Mouse (Mus musculus) cortical plate, adult 2 months (tissue): ENCODE data around the gene Foxj3. TPM values are rescaled to one million over a fixed set of nuclear protein-coding genes. Genes with fewer than 3 reads are reported as not detected.

Experiments
- H3K27ac ChIP-seq: fragments of 200-500 bp; 2 replicates; pipeline ENCODE4 v1.5.1; 2012; ENCODE audit warnings: low read length, control low read depth, inconsistent platforms; ENCODE audit not compliant: insufficient read depth
- H3K4me1 ChIP-seq: fragments of 200-500 bp; 2 replicates; pipeline ENCODE4 v1.6.1; 2011; ENCODE audit warnings: low read length; ENCODE audit not compliant: control insufficient read depth, insufficient read depth
- H3K4me3 ChIP-seq: fragments of 200-500 bp; 2 replicates; pipeline ENCODE4 v1.5.1; 2011; ENCODE audit warnings: mild to moderate bottlenecking, low read length, control low read depth; ENCODE audit not compliant: insufficient read depth
- CTCF ChIP-seq: fragments of 200-500 bp; IDR thresholded peaks from 2 replicates; pipeline ENCODE4 v1.5.1; 2011; ENCODE audit warnings: mild to moderate bottlenecking, control low read depth, low read length; ENCODE audit not compliant: insufficient read depth; ENCODE audit errors: extremely low read depth
- POLR2A ChIP-seq: fragments of 200-500 bp; IDR thresholded peaks from 2 replicates; pipeline ENCODE4 v1.6.1; 2011; ENCODE audit warnings: mild to moderate bottlenecking, low read length, control low read depth; ENCODE audit not compliant: insufficient read depth; ENCODE audit errors: extremely low read depth
- polyA plus RNA-seq: library from polyadenylated mRNA; depleted of rRNA; stranded (reverse); fragments of >200 nt; gene quantifications from 2 replicates; pipeline ENCODE4 v1.2.3, GENCODE M21; 2012

Gene Foxj3
- polyA plus RNA-seq, 1 experiment: 36.2 TPM

- H3K4me3 ChIP-seq: no peak overlapping the region
- H3K27ac ChIP-seq: no peak overlapping the region
- no peaks in the 10 kb centered on the region; the same call in 1 of the 2 replicates for H3K4me1 ChIP-seq
- TF ChIP-seq CTCF (no peak), POLR2A (no peak)
Measured at GRCm38 (mm10) chr4:119660007-119660406, 123.2 kb downstream of the Foxj3 start.

DNA sequence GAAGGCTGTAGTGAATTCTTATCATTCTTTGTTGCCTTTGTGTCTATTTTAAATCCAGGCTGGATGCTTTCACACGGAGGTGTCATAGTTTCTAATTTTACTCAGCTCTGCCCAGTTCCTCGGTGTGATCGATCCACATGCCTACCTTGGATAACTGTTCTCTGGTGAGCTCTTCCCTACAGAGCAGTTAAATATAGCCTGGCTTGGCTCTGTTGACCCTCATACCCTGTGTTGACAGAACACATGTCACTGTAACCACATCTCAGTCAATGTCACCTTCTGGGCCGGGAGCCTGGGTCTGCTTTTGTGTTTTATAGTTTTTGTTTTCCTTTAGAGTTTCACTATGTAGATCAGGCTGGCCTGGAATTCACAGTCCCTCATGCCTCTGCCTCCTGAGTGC, 125.3 kb downstream of the Foxj3 start:
- no peak overlapping the region for H3K27ac ChIP-seq
- TF ChIP-seq CTCF (no peak), POLR2A (no peak)
- no peaks in the 10 kb centered on the region; the same call in 1 of the 2 replicates for H3K4me1 ChIP-seq
- no peak overlapping the region for H3K4me3 ChIP-seq

- H3K27ac ChIP-seq: no peak overlapping the region
- no peak overlapping the region for H3K4me3 ChIP-seq
- no peak for TF ChIP-seq CTCF
- TF ChIP-seq POLR2A: no peak
- no peaks in the 10 kb centered on the region for H3K4me1 ChIP-seq
Measured at GRCm38 (mm10) chr4:119662976-119663375, 126.2 kb downstream of the Foxj3 start.

DNA sequence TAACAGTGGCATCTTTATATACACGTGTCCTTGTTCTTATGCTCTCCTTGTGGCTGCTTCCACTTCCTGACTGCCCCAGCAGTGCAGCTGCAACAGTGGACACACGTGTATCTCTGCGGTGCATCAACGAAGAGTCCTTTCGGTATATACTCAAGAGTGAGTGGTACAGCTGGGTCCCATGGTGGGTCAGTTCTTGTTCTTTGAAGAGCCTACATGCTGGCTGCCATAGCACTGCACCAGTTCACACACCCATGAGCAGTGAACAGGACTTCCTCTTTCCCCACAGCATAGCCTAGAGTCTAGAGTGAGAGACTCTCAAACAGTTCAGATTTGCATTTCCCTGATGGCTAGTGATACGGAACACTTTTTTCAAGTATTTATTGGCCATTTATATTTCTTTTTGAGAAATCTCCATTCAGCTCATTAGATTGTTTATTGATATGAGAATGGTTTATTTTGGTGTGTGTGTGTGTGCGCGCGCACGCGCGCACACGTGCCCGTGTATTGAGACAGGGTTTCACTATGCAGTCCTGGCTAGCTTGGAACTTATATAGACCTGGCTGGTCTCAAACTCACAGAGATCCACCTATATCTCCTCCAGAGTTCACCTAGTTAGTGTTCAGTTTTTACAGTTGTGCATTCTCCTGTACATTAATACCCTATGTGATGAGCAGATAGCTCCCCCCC, 126.7 kb downstream of the Foxj3 start:
- Histone ChIP-seq H3K4me3 (no peak overlapping the region), H3K27ac (no peak overlapping the region), H3K4me1 (no peaks in the 10 kb centered on the region)
- TF ChIP-seq CTCF: no peak
- TF ChIP-seq POLR2A: no peak

- H3K4me1 ChIP-seq: no peaks in the 10 kb centered on the region
- no peak overlapping the region for H3K4me3 ChIP-seq
- TF ChIP-seq POLR2A (no peak), CTCF (no peak)
- H3K27ac ChIP-seq: no peak overlapping the region
Measured at GRCm38 (mm10) chr4:119665166-119665565, 128.4 kb downstream of the Foxj3 start.

GRCm38 (mm10) chr4:119666116-119666515, 129.3 kb downstream of the Foxj3 start:
- TF ChIP-seq CTCF: no peak
- TF ChIP-seq POLR2A: no peak
- H3K27ac ChIP-seq: no peak overlapping the region
- no peak overlapping the region for H3K4me3 ChIP-seq

GRCm38 (mm10) chr4:119667454-119667853, 130.7 kb downstream of the Foxj3 start:
- no peak overlapping the region for H3K27ac ChIP-seq
- TF ChIP-seq POLR2A: no peak
- TF ChIP-seq CTCF: peak; percentile 90
- H3K4me1 ChIP-seq: no peaks in the 10 kb centered on the region
- H3K4me3 ChIP-seq: no peak overlapping the region

More at GRCm38 (mm10) chr4:119666116-119666515, 129.3 kb downstream of the Foxj3 start:
- no peaks in the 10 kb centered on the region for H3K4me1 ChIP-seq

GRCm38 (mm10) chr4:119668185-119668584, 131.4 kb downstream of the Foxj3 start:
- TF ChIP-seq CTCF (no peak), POLR2A (no peak)
- H3K27ac ChIP-seq: no peak overlapping the region
- no peak overlapping the region for H3K4me3 ChIP-seq
- no peaks in the 10 kb centered on the region for H3K4me1 ChIP-seq

DNA sequence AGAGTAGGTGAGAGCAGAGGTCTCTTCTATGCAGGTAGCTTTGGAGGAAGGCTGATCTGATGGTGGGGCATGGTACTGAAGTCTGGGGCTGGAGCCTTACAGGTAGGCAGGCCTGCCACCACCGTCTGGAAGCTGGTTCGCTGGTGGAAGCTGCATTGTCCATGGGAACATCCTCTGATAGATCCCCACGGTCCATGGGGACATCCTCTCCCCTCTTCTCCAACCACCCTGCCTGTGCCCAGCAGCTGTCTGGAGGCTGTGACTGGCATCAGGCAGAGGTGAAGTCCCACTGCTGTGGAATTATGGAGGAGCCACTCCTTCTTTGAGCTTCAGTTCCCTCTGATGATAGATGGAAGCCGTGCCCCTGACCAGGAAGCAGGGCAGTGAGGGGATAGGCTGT, 131.8 kb downstream of the Foxj3 start:
- Histone ChIP-seq H3K4me1 (no peaks in the 10 kb centered on the region), H3K4me3 (no peak overlapping the region), H3K27ac (no peak overlapping the region)
- TF ChIP-seq CTCF (no peak), POLR2A (no peak)
